Mouse (Mus musculus) kidney, embryonic 14.5 days (tissue): ENCODE measurements at regions not wholly inside any gene's neighbourhood (a gene's known extent, or its start where the extent isn't known, plus 50 kb on each side); places are given as distances from the start of the nearest gene placed in this dataset.
A peak's percentile ranks its signal among the peaks of the same experiment; 100 is the strongest.
"Not testable (repeated sequence)": the region's sequence is repeated elsewhere in the genome, so short reads cannot be mapped to it uniquely, and the experiment has no call there.

ENCODE experiments used
- ATAC-seq: fragments of 200-750 bp; cut with Nextera tagmentation; 2 replicates; pipeline ENCODE4 v1.8.0; 2017; ENCODE audit warnings: moderate number of reproducible peaks, mild to moderate bottlenecking, moderate TSS enrichment, moderate library complexity; ENCODE audit not compliant: low FRiP score, low TSS enrichment
- H3K27ac ChIP-seq: fragments of 300-500 bp; sonication (generic); 2 replicates; pipeline ENCODE4 v1.5.1; 2014; ENCODE audit warnings: low read depth, mild to moderate bottlenecking, low read length, moderate library complexity, mixed read lengths
- H3K27me3 ChIP-seq: fragments of 300-500 bp; sonication (generic); 2 replicates; pipeline ENCODE4 v1.6.1; 2014; ENCODE audit warnings: mild to moderate bottlenecking, low read length; ENCODE audit not compliant: control insufficient read depth, insufficient read depth
- H3K36me3 ChIP-seq: fragments of 300-500 bp; sonication (generic); 2 replicates; pipeline ENCODE4 v1.6.1; 2014; ENCODE audit warnings: low read length, mixed read lengths; ENCODE audit not compliant: control insufficient read depth, insufficient read depth
- H3K4me1 ChIP-seq: fragments of 300-500 bp; sonication (generic); 2 replicates; pipeline ENCODE4 v1.6.1; 2014; ENCODE audit warnings: low read length, mixed read lengths; ENCODE audit not compliant: control insufficient read depth, insufficient read depth
- H3K4me2 ChIP-seq: fragments of 300-500 bp; sonication (generic); replicated peaks from 2 replicates; pipeline ENCODE4 v1.6.1; 2014; ENCODE audit warnings: low read depth, mild to moderate bottlenecking, low read length
- H3K4me3 ChIP-seq: fragments of 300-500 bp; sonication (generic); 2 replicates; pipeline ENCODE4 v1.5.1; 2014; ENCODE audit warnings: mild to moderate bottlenecking, low read length
- H3K9ac ChIP-seq: fragments of 300-500 bp; sonication (generic); 2 replicates; pipeline ENCODE4 v1.6.1; 2014; ENCODE audit warnings: low read depth, mild to moderate bottlenecking, low read length, moderate library complexity
- H3K9me3 ChIP-seq: fragments of 300-500 bp; sonication (generic); 2 replicates; pipeline ENCODE4 v1.6.1; 2016; ENCODE audit warnings: low read length; ENCODE audit not compliant: control insufficient read depth
- WGBS: fragments of 180-500 bp; shearing (Covaris S2); extraction: QIAGEN DNeasy Blood & Tissue Kit; methylation state at CpG from one replicate; pipeline ENCODE4 v1.1.7; 2014; 5-methylcytosine and 5-hydroxymethylcytosine counted together

- WGBS = 69% methylated on average over 2 of the region's 2 CpGs
- ATAC-seq = no peak
Measured at GRCm38 (mm10) chr3:81820304-81820703, 112.1 kb upstream of the Ctso start.

GRCm38 (mm10) chr3:81829525-81829924 lies 102.9 kb upstream of the Ctso start:
- no peaks in the 10 kb centered on the region for H3K9me3 ChIP-seq
- H3K27me3 ChIP-seq = no peaks in the 10 kb centered on the region
- no CpG with 5 or more reads among the region's 2 CpGs for WGBS
- no peaks in the 10 kb centered on the region for H3K4me1 ChIP-seq
- H3K4me3 ChIP-seq = no peak overlapping the region
- ATAC-seq = no peak
- no peak overlapping the region for H3K9ac ChIP-seq
- no peaks in the 10 kb centered on the region for H3K36me3 ChIP-seq
- no peak overlapping the region for H3K27ac ChIP-seq
- no peak overlapping the region for H3K4me2 ChIP-seq

More at GRCm38 (mm10) chr3:81820304-81820703, 112.1 kb upstream of the Ctso start:
- H3K4me3 ChIP-seq = no peak overlapping the region
- H3K27ac ChIP-seq = no peak overlapping the region
- H3K36me3 ChIP-seq = no peaks in the 10 kb centered on the region
- H3K4me1 ChIP-seq = no peaks in the 10 kb centered on the region
- H3K27me3 ChIP-seq = no peaks in the 10 kb centered on the region
- no peak overlapping the region for H3K9ac ChIP-seq
- no peaks in the 10 kb centered on the region for H3K9me3 ChIP-seq
- no peak overlapping the region for H3K4me2 ChIP-seq

GRCm38 (mm10) chr3:81829966-81830599 lies 102.3 kb upstream of the Ctso start:
- Histone ChIP-seq H3K36me3 (no peaks in the 10 kb centered on the region), H3K4me1 (no peaks in the 10 kb centered on the region), H3K4me3 (no peak overlapping the region), H3K9ac (no peak overlapping the region), H3K27me3 (no peaks in the 10 kb centered on the region), H3K27ac (no peak overlapping the region), H3K9me3 (no peaks in the 10 kb centered on the region), H3K4me2 (no peak overlapping the region)
- ATAC-seq = no peak

- Histone ChIP-seq H3K4me1 (no peaks in the 10 kb centered on the region), H3K9me3 (no peaks in the 10 kb centered on the region), H3K9ac (peak overlapping the region; percentile 35), H3K27me3 (no peaks in the 10 kb centered on the region; the same call in 1 of the 2 replicates), H3K4me2 (peak overlapping the region; percentile 35), H3K4me3 (peak overlapping the region; percentile 17; the same call in 1 of the 2 replicates), H3K36me3 (no peaks in the 10 kb centered on the region), H3K27ac (no peak overlapping the region; the same call in 1 of the 2 replicates)
- 2% methylated on average over 11 of the region's 11 CpGs for WGBS
- ATAC-seq = peak; percentile 89
Measured at GRCm38 (mm10) chr3:81835380-81836157, 96.8 kb upstream of the Ctso start.

GRCm38 (mm10) chr3:81836478-81836877 lies 95.9 kb upstream of the Ctso start:
- H3K4me3 ChIP-seq = no peak overlapping the region
- no peak for ATAC-seq
- no peaks in the 10 kb centered on the region for H3K4me1 ChIP-seq
- no peaks in the 10 kb centered on the region for H3K36me3 ChIP-seq
- no peak overlapping the region for H3K4me2 ChIP-seq
- no peak overlapping the region for H3K9ac ChIP-seq
- H3K27ac ChIP-seq = no peak overlapping the region
- H3K9me3 ChIP-seq = no peaks in the 10 kb centered on the region
- WGBS = 87% methylated on average over 7 of the region's 7 CpGs
- H3K27me3 ChIP-seq = no peaks in the 10 kb centered on the region; the same call in 1 of the 2 replicates

- not testable (repeated sequence) for H3K4me2 ChIP-seq, ATAC-seq, H3K4me3 ChIP-seq, H3K27me3 ChIP-seq, H3K4me1 ChIP-seq, H3K27ac ChIP-seq, H3K36me3 ChIP-seq, H3K9ac ChIP-seq, H3K9me3 ChIP-seq
- 91% methylated on average over 9 of the region's 9 CpGs for WGBS
Measured at GRCm38 (mm10) chr3:81838121-81838520, 94.3 kb upstream of the Ctso start.

GRCm38 (mm10) chr3:81864487-81864886 lies 67.9 kb upstream of the Ctso start:
- H3K4me1 ChIP-seq = no peaks in the 10 kb centered on the region
- H3K27ac ChIP-seq = no peak overlapping the region
- WGBS = 86% methylated on average over 1 of the region's 1 CpGs
- H3K36me3 ChIP-seq = no peaks in the 10 kb centered on the region
- no peaks in the 10 kb centered on the region for H3K9me3 ChIP-seq
- H3K4me3 ChIP-seq = no peak overlapping the region
- H3K4me2 ChIP-seq = no peak overlapping the region
- H3K9ac ChIP-seq = no peak overlapping the region
- ATAC-seq = no peak
- no peaks in the 10 kb centered on the region for H3K27me3 ChIP-seq
